Mouse (Mus musculus) ES-Bruce4 (cell line): ENCODE data around the gene Lrg1. TPM values are rescaled to one million over a fixed set of nuclear protein-coding genes. Genes with fewer than 3 reads are reported as not detected.

Experiments used
- H3K27ac ChIP-seq: 2 replicates; pipeline ENCODE4 v1.5.1; 2012; ENCODE audit warnings: low read length, inconsistent platforms; ENCODE audit not compliant: insufficient read depth
- H3K27me3 ChIP-seq: 2 replicates; pipeline ENCODE4 v1.6.1; 2012; ENCODE audit warnings: mild to moderate bottlenecking, low read length, inconsistent platforms; ENCODE audit not compliant: control insufficient read depth, poor library complexity, insufficient read depth, severe bottlenecking
- H3K36me3 ChIP-seq: 2 replicates; pipeline ENCODE4 v1.6.1; 2012; ENCODE audit warnings: inconsistent platforms, mild to moderate bottlenecking, low read length, moderate library complexity; ENCODE audit not compliant: control insufficient read depth, poor library complexity, insufficient read depth, severe bottlenecking
- H3K4me1 ChIP-seq: one replicate; pipeline ENCODE4 v1.8.1; 2011; ENCODE audit warnings: low read length; ENCODE audit not compliant: control insufficient read depth, insufficient read depth
- H3K4me3 ChIP-seq: 2 replicates; pipeline ENCODE4 v1.5.1; 2011; ENCODE audit warnings: low read depth, mild to moderate bottlenecking, low read length
- H3K9ac ChIP-seq: 2 replicates; pipeline ENCODE4 v1.6.1; 2012; ENCODE audit warnings: low read depth, mild to moderate bottlenecking, inconsistent platforms; ENCODE audit not compliant: poor library complexity, severe bottlenecking
- H3K9me3 ChIP-seq: replicated peaks from 2 replicates; pipeline ENCODE4 v1.6.1; 2012; ENCODE audit warnings: mild to moderate bottlenecking, low read length, inconsistent platforms; ENCODE audit not compliant: control insufficient read depth, poor library complexity, insufficient read depth, severe bottlenecking
- CTCF ChIP-seq: IDR thresholded peaks from one replicate; pipeline ENCODE4 v1.8.1; 2011; ENCODE audit warnings: low read depth, low read length
- EP300 ChIP-seq: IDR thresholded peaks from 2 replicates; pipeline ENCODE4 v1.6.1; 2011; ENCODE audit warnings: low read depth, low read length; ENCODE audit not compliant: insufficient read depth
- POLR2A ChIP-seq: IDR thresholded peaks from one replicate; pipeline ENCODE4 v1.8.1; 2011; ENCODE audit warnings: low read length; ENCODE audit not compliant: insufficient read depth
- polyA plus RNA-seq: library from polyadenylated mRNA; stranded (reverse); fragments of >200 nt; gene quantifications from 2 replicates; pipeline ENCODE4 v1.2.4, GENCODE M21; 2011; ENCODE audit warnings: low read depth; ENCODE audit not compliant: missing spikeins, insufficient read depth, insufficient read length

Lrg1 gene
- polyA plus RNA-seq, 1 experiment, result not detected

GRCm38 (mm10) chr17:56112743-56113142, 9.1 kb downstream of the Lrg1 start:
- H3K4me3 ChIP-seq, result no peak overlapping the region
- no peak overlapping the region for H3K27ac ChIP-seq
- no peaks in the 10 kb centered on the region for H3K9me3 ChIP-seq
- TF ChIP-seq POLR2A (no peak), EP300 (no peak), CTCF (no peak)
- H3K9ac ChIP-seq, result no peak overlapping the region
- H3K4me1 ChIP-seq, result no peaks in the 10 kb centered on the region
- H3K27me3 ChIP-seq, result no peaks in the 10 kb centered on the region
- no peaks in the 10 kb centered on the region for H3K36me3 ChIP-seq

- H3K36me3 ChIP-seq, result no peaks in the 10 kb centered on the region
- no peak overlapping the region for H3K4me3 ChIP-seq
- no peaks in the 10 kb centered on the region for H3K4me1 ChIP-seq
- no peak overlapping the region for H3K27ac ChIP-seq
- TF ChIP-seq CTCF (peak; percentile 96), EP300 (no peak)
- no peak overlapping the region for H3K9ac ChIP-seq
- no peaks in the 10 kb centered on the region for H3K27me3 ChIP-seq
- no peaks in the 10 kb centered on the region for H3K9me3 ChIP-seq
Measured at GRCm38 (mm10) chr17:56111864-56112263, 9.9 kb downstream of the Lrg1 start.

- no peak for TF ChIP-seq POLR2A
- no peak for TF ChIP-seq EP300
- no peak for TF ChIP-seq CTCF
- Histone ChIP-seq H3K9ac (no peak overlapping the region), H3K9me3 (no peaks in the 10 kb centered on the region), H3K36me3 (no peaks in the 10 kb centered on the region), H3K27ac (no peak overlapping the region), H3K4me1 (no peaks in the 10 kb centered on the region), H3K4me3 (no peak overlapping the region), H3K27me3 (no peaks in the 10 kb centered on the region)
Measured at GRCm38 (mm10) chr17:56111021-56111420, 10.8 kb downstream of the Lrg1 start.

GRCm38 (mm10) chr17:56110571-56110970, 11.2 kb downstream of the Lrg1 start:
- Histone ChIP-seq H3K27me3 (no peaks in the 10 kb centered on the region), H3K9me3 (no peaks in the 10 kb centered on the region), H3K27ac (no peak overlapping the region), H3K9ac (no peak overlapping the region), H3K36me3 (no peaks in the 10 kb centered on the region), H3K4me1 (no peaks in the 10 kb centered on the region), H3K4me3 (no peak overlapping the region)
- TF ChIP-seq EP300 (no peak), CTCF (no peak), POLR2A (no peak)

GRCm38 (mm10) chr17:56109219-56110051, 12.4 kb downstream of the Lrg1 start, which contains the start of gene Plin4:
Plin4 (minus strand) TSS chr17:56109803.
- no peaks in the 10 kb centered on the region for H3K27me3 ChIP-seq
- no peaks in the 10 kb centered on the region for H3K4me1 ChIP-seq
- TF ChIP-seq POLR2A (no peak), CTCF (no peak), EP300 (no peak)
- no peak within 1 kb of the TSS for H3K9ac ChIP-seq
- H3K4me3 ChIP-seq, result no peak within 1 kb of the TSS
- no peak within 1 kb of the TSS for H3K27ac ChIP-seq
- H3K9me3 ChIP-seq, result no peaks in the 10 kb centered on the region
- no peaks in the 10 kb centered on the region for H3K36me3 ChIP-seq

GRCm38 (mm10) chr17:56108334-56109044, 13.3 kb downstream of the Lrg1 start:
- Histone ChIP-seq H3K27me3 (no peaks in the 10 kb centered on the region), H3K4me1 (no peaks in the 10 kb centered on the region), H3K36me3 (peaks cover under 1% of the 10 kb centered on the region; the same call in 1 of the 2 replicates), H3K9me3 (no peaks in the 10 kb centered on the region), H3K27ac (no peak overlapping the region), H3K4me3 (no peak overlapping the region), H3K9ac (no peak overlapping the region)
- no peak for TF ChIP-seq POLR2A
- no peak for TF ChIP-seq CTCF
